Mouse (Mus musculus): ENCODE data around the gene Lurap1l. TPM values are rescaled to one million over a fixed set of nuclear protein-coding genes. Genes with fewer than 3 reads are reported as not detected.
A peak's percentile ranks its signal among the peaks of the same experiment; 100 is the strongest.
"Not testable (repeated sequence)": the region's sequence is repeated elsewhere in the genome, so short reads cannot be mapped to it uniquely, and the experiment has no call there.

Gene Lurap1l
- polyA plus RNA-seq, 1 experiment from 2014 or later = 23.4 TPM

GRCm38 (mm10) chr4:80895278-80895894 is 15.1 kb upstream of the Lurap1l start:
- Histone ChIP-seq H3K4me3 (replicated peaks) (no peak overlapping the region), H3K27me3 (replicated peaks) (no peaks in the 10 kb centered on the region), H3K9me3 (no peaks in the 10 kb centered on the region), H3K36me3 (no peaks in the 10 kb centered on the region), H3K4me2 (replicated peaks) (no peak overlapping the region), H3K27ac (no peak overlapping the region), H3K9ac (no peak overlapping the region), H3K4me1 (replicated peaks) (no peaks in the 10 kb centered on the region)
- ATAC-seq = peak; percentile 74
- 47% methylated on average over 4 of the region's 4 CpGs for WGBS

GRCm38 (mm10) chr4:80906726-80907125 is 3.7 kb upstream of the Lurap1l start:
- WGBS = 60% methylated on average over 3 of the region's 3 CpGs
- Histone ChIP-seq H3K4me2 (replicated peaks) (no peak overlapping the region), H3K4me3 (replicated peaks) (no peak overlapping the region), H3K4me1 (replicated peaks) (no peaks in the 10 kb centered on the region), H3K27ac (no peak overlapping the region), H3K36me3 (no peaks in the 10 kb centered on the region), H3K9ac (no peak overlapping the region), H3K9me3 (no peaks in the 10 kb centered on the region), H3K27me3 (replicated peaks) (no peaks in the 10 kb centered on the region)
- no peak for ATAC-seq

GRCm38 (mm10) chr4:80907973-80908372 is 2.5 kb upstream of the Lurap1l start:
- Histone ChIP-seq H3K27me3 (replicated peaks) (no peaks in the 10 kb centered on the region), H3K4me2 (replicated peaks) (no peak overlapping the region), H3K4me1 (replicated peaks) (no peaks in the 10 kb centered on the region), H3K36me3 (no peaks in the 10 kb centered on the region), H3K9me3 (no peaks in the 10 kb centered on the region), H3K27ac (no peak overlapping the region), H3K9ac (no peak overlapping the region), H3K4me3 (replicated peaks) (no peak overlapping the region)
- 66% methylated on average over 5 of the region's 5 CpGs for WGBS
- no peak for ATAC-seq

- Histone ChIP-seq H3K27me3 (replicated peaks) (no peaks in the 10 kb centered on the region), H3K27ac (no peak overlapping the region), H3K9me3 (no peaks in the 10 kb centered on the region), H3K4me1 (replicated peaks) (no peaks in the 10 kb centered on the region), H3K36me3 (no peaks in the 10 kb centered on the region), H3K4me3 (replicated peaks) (no peak overlapping the region), H3K9ac (no peak overlapping the region), H3K4me2 (replicated peaks) (no peak overlapping the region)
- WGBS = 69% methylated on average over 4 of the region's 4 CpGs
- no peak for ATAC-seq
These were observed 1.5 kb upstream of the Lurap1l start for GRCm38 (mm10) chr4:80908902-80909301.

GRCm38 (mm10) chr4:80910871-80911701 is 640 bp downstream of the Lurap1l start:
- H3K9ac ChIP-seq = peak overlapping the region; percentile 77
- H3K27me3 ChIP-seq (replicated peaks) = no peaks in the 10 kb centered on the region
- peak; percentile 74 for ATAC-seq
- peak overlapping the region; percentile 79 for H3K4me3 ChIP-seq (replicated peaks)
- WGBS = under 1% methylated on average over 58 of the region's 58 CpGs
- H3K4me2 ChIP-seq (replicated peaks) = peak overlapping the region; percentile 88
- H3K9me3 ChIP-seq = no peaks in the 10 kb centered on the region
- peak overlapping the region; percentile 91 for H3K27ac ChIP-seq
- H3K4me1 ChIP-seq (replicated peaks) = no peaks in the 10 kb centered on the region
- H3K36me3 ChIP-seq = no peaks in the 10 kb centered on the region

- peak overlapping the region; percentile 88 for H3K4me2 ChIP-seq (replicated peaks)
- WGBS = under 1% methylated on average over 27 of the region's 27 CpGs
- no peaks in the 10 kb centered on the region for H3K36me3 ChIP-seq
- peak overlapping the region; percentile 77 for H3K9ac ChIP-seq
- H3K27ac ChIP-seq = peak overlapping the region; percentile 91
- H3K4me1 ChIP-seq (replicated peaks) = no peaks in the 10 kb centered on the region
- ATAC-seq = peak; percentile 93
- H3K4me3 ChIP-seq (replicated peaks) = peak overlapping the region; percentile 79
- no peaks in the 10 kb centered on the region for H3K9me3 ChIP-seq
- no peaks in the 10 kb centered on the region for H3K27me3 ChIP-seq (replicated peaks)
These were observed 1.5 kb downstream of the Lurap1l start for GRCm38 (mm10) chr4:80911706-80912540.

- WGBS = 72% methylated on average over 2 of the region's 2 CpGs
- Histone ChIP-seq H3K27me3 (replicated peaks) (no peaks in the 10 kb centered on the region), H3K4me2 (replicated peaks) (no peak overlapping the region), H3K36me3 (no peaks in the 10 kb centered on the region), H3K4me1 (replicated peaks) (no peaks in the 10 kb centered on the region; the same call in 1 of the 2 replicates), H3K9me3 (no peaks in the 10 kb centered on the region), H3K4me3 (replicated peaks) (no peak overlapping the region), H3K9ac (no peak overlapping the region), H3K27ac (no peak overlapping the region)
- ATAC-seq = no peak
These were observed 4.8 kb downstream of the Lurap1l start for GRCm38 (mm10) chr4:80915211-80915610.

GRCm38 (mm10) chr4:80916695-80917094 is 6.2 kb downstream of the Lurap1l start:
- no peak overlapping the region for H3K9ac ChIP-seq
- H3K9me3 ChIP-seq = no peaks in the 10 kb centered on the region
- no peaks in the 10 kb centered on the region for H3K27me3 ChIP-seq (replicated peaks)
- ATAC-seq = no peak
- no peaks in the 10 kb centered on the region; the same call in 1 of the 2 replicates for H3K4me1 ChIP-seq (replicated peaks)
- H3K27ac ChIP-seq = no peak overlapping the region
- no peaks in the 10 kb centered on the region for H3K36me3 ChIP-seq
- no peak overlapping the region for H3K4me3 ChIP-seq (replicated peaks)
- H3K4me2 ChIP-seq (replicated peaks) = no peak overlapping the region
- 83% methylated on average over 3 of the region's 3 CpGs for WGBS

- 64% methylated on average over 1 of the region's 1 CpGs for WGBS
These were observed 6.7 kb downstream of the Lurap1l start for GRCm38 (mm10) chr4:80917128-80917527.

GRCm38 (mm10) chr4:80917812-80918211 is 7.4 kb downstream of the Lurap1l start:
- H3K36me3 ChIP-seq = no peaks in the 10 kb centered on the region
- no peak overlapping the region for H3K4me2 ChIP-seq (replicated peaks)
- no peak overlapping the region for H3K27ac ChIP-seq
- H3K4me3 ChIP-seq (replicated peaks) = no peak overlapping the region
- H3K9me3 ChIP-seq = no peaks in the 10 kb centered on the region
- H3K27me3 ChIP-seq (replicated peaks) = no peaks in the 10 kb centered on the region
- H3K9ac ChIP-seq = no peak overlapping the region
- WGBS = 67% methylated on average over 3 of the region's 3 CpGs
- no peaks in the 10 kb centered on the region; the same call in 1 of the 2 replicates for H3K4me1 ChIP-seq (replicated peaks)
- no peak for ATAC-seq

More at GRCm38 (mm10) chr4:80917128-80917527, 6.7 kb downstream of the Lurap1l start:
- not testable (repeated sequence) for ATAC-seq; H3K4me3 ChIP-seq (replicated peaks); H3K9ac ChIP-seq; H3K27ac ChIP-seq; H3K9me3 ChIP-seq; H3K4me1 ChIP-seq (replicated peaks); H3K36me3 ChIP-seq; H3K27me3 ChIP-seq (replicated peaks); H3K4me2 ChIP-seq (replicated peaks)

- H3K36me3 ChIP-seq = no peaks in the 10 kb centered on the region
- H3K27ac ChIP-seq = no peak overlapping the region
- H3K27me3 ChIP-seq (replicated peaks) = no peaks in the 10 kb centered on the region
- H3K4me2 ChIP-seq (replicated peaks) = no peak overlapping the region
- ATAC-seq = peak; percentile 74
- H3K9me3 ChIP-seq = no peaks in the 10 kb centered on the region
- no peak overlapping the region for H3K4me3 ChIP-seq (replicated peaks)
- no peaks in the 10 kb centered on the region; the same call in 1 of the 2 replicates for H3K4me1 ChIP-seq (replicated peaks)
- no peak overlapping the region for H3K9ac ChIP-seq
- 59% methylated on average over 3 of the region's 3 CpGs for WGBS
These were observed 8.2 kb downstream of the Lurap1l start for GRCm38 (mm10) chr4:80918526-80919129.
